Mouse (Mus musculus) C2C12 (cell line): ENCODE data around the gene Wfdc2.

Source experiments
- CTCF ChIP-seq: IDR thresholded peaks from one replicate; pipeline ENCODE4 v1.5.1; 2011; ENCODE audit not compliant: control insufficient read depth, insufficient read depth, insufficient read length
- MAX ChIP-seq: IDR thresholded peaks from one replicate; pipeline ENCODE4 v1.6.1; 2011; ENCODE audit warnings: mild to moderate bottlenecking, control low read depth
- MYOG ChIP-seq: IDR thresholded peaks from one replicate; pipeline ENCODE4 v1.6.1; 2011; ENCODE audit not compliant: control insufficient read depth, insufficient read length; ENCODE audit errors: extremely low read depth
- USF1 ChIP-seq: IDR thresholded peaks from one replicate; pipeline ENCODE4 v1.6.1; 2011; ENCODE audit warnings: low read depth, mild to moderate bottlenecking, control low read depth, moderate library complexity

GRCm38 (mm10) chr2:164513389-164513788 lies 48.8 kb upstream of the Wfdc2 start:
- TF ChIP-seq CTCF (no peak), MAX (peak; percentile 98), MYOG (no peak), USF1 (peak; percentile 57)
